In genomic region chr10:107224596-107225330, GRCm38 (mm10) we compare ENCODE assay signal across 17 mouse cellular contexts. TPM values are rescaled to one million over a fixed set of nuclear protein-coding genes. Genes with fewer than 3 reads are reported as not detected.
"Had no signal": no experiment of that assay in that cellular context is flagged by ENCODE, and none has a peak within 500 bp of the region (broad histone marks: within the 10 kb centered on the region; RNA-seq: fewer than 3 reads in every experiment).

No protein-coding gene starts in this region.

- H3K36me3 ChIP-seq: neural tube, embryonic 13.5 days; neural tube, embryonic 15.5 days; stomach, embryonic 15.5 days had no signal

- H3K9me3 ChIP-seq: neural tube, embryonic 13.5 days; neural tube, embryonic 15.5 days; stomach, embryonic 15.5 days had no signal

- H3K9ac ChIP-seq: neural tube, embryonic 13.5 days; neural tube, embryonic 15.5 days; stomach, embryonic 15.5 days had no signal

- H3K27ac ChIP-seq: neural tube, embryonic 13.5 days; neural tube, embryonic 15.5 days; stomach, embryonic 15.5 days; stomach, postnatal 0 days had no signal

- DNase-seq: retina, postnatal 1 day; right cerebral cortex, adult 18-20 months; right cerebral cortex, postnatal 14 days; right cerebral cortex, postnatal 25 days; right cerebral cortex, postnatal 4 days; spleen, adult 18-20 months; thymus, adult 18-20 months; thymus, adult 2 months; thymus, postnatal 14 days; thymus, postnatal 25 days; thymus, postnatal 36 days; thymus, postnatal 4 days had no signal

- H3K27me3 ChIP-seq: neural tube, embryonic 13.5 days; neural tube, embryonic 15.5 days; stomach, embryonic 15.5 days had no signal

- H3K4me2 ChIP-seq: neural tube, embryonic 13.5 days; neural tube, embryonic 15.5 days; stomach, embryonic 15.5 days had no signal

- H3K4me1 ChIP-seq: neural tube, embryonic 15.5 days; stomach, embryonic 15.5 days had no signal

- H3K4me3 ChIP-seq: neural tube, embryonic 13.5 days; neural tube, embryonic 15.5 days; stomach, embryonic 15.5 days had no signal

RNA-seq across cellular contexts. Expression of gene Lin7a, which starts 46.7 kb away (rescaled TPM):
- polyA plus RNA-seq: spleen, adult 2 months; thymus, adult 2 months had no signal
